Mouse (Mus musculus) brain, embryonic 18.5 days (tissue): ENCODE measurements around the gene Cacng4.

ENCODE experiments used
- DNase-seq: peaks from one replicate; pipeline ENCODE4 v3.0.0-alpha.2; 2012; ENCODE audit warnings: low read depth, low spot score

Cacng4 gene

GRCm38 (mm10) chr11:107720264-107721021 lies 73.9 kb downstream of the Cacng4 start:
- DNase-seq = no peak

GRCm38 (mm10) chr11:107716332-107716938 lies 77.9 kb downstream of the Cacng4 start, which contains the start of gene Cacng1:
Gene Cacng1 (minus strand): TSS chr11:107716522.
- DNase-seq = no peak

- DNase-seq = no peak
Observed at GRCm38 (mm10) chr11:107714368-107714767, 80.0 kb downstream of the Cacng4 start.

- no peak for DNase-seq
Observed at GRCm38 (mm10) chr11:107710379-107710778, 84.0 kb downstream of the Cacng4 start.

GRCm38 (mm10) chr11:107707897-107708610 lies 86.3 kb downstream of the Cacng4 start:
- DNase-seq = no peak

- no peak for DNase-seq
Observed at GRCm38 (mm10) chr11:107705476-107706074, 88.8 kb downstream of the Cacng4 start.

- DNase-seq = no peak
Observed at GRCm38 (mm10) chr11:107705060-107705459, 89.3 kb downstream of the Cacng4 start.

- DNase-seq = no peak
Observed at GRCm38 (mm10) chr11:107703272-107704134, 90.9 kb downstream of the Cacng4 start.

GRCm38 (mm10) chr11:107699967-107700366 lies 94.4 kb downstream of the Cacng4 start:
- DNase-seq = no peak

GRCm38 (mm10) chr11:107693338-107693737 lies 101.0 kb downstream of the Cacng4 start:
- DNase-seq = no peak

GRCm38 (mm10) chr11:107691569-107691968 lies 102.8 kb downstream of the Cacng4 start:
- no peak for DNase-seq

GRCm38 (mm10) chr11:107688480-107688879 lies 105.9 kb downstream of the Cacng4 start:
- no peak for DNase-seq

GRCm38 (mm10) chr11:107686290-107686689 lies 108.1 kb downstream of the Cacng4 start:
- no peak for DNase-seq

- no peak for DNase-seq
Observed at GRCm38 (mm10) chr11:107683544-107684465, 110.6 kb downstream of the Cacng4 start.

GRCm38 (mm10) chr11:107682694-107683355 lies 111.5 kb downstream of the Cacng4 start:
- no peak for DNase-seq
